Mouse (Mus musculus) hindbrain, embryonic 16.5 days (tissue): ENCODE data around the gene Smyd4. TPM values are rescaled to one million over a fixed set of nuclear protein-coding genes. Genes with fewer than 3 reads are reported as not detected.

Experiments
- ATAC-seq: fragments of 200-750 bp; cut with Nextera tagmentation; 2 replicates; pipeline ENCODE4 v1.8.0; 2017; ENCODE audit warnings: moderate TSS enrichment, moderate library complexity
- H3K27ac ChIP-seq: fragments of 300-500 bp; sonication (generic); 2 replicates; pipeline ENCODE4 v1.5.1; 2014; ENCODE audit warnings: low read depth, mild to moderate bottlenecking, control low read depth, low read length, moderate library complexity
- H3K27me3 ChIP-seq: fragments of 300-500 bp; sonication (generic); replicated peaks from 2 replicates; pipeline ENCODE4 v1.6.1; 2014; ENCODE audit warnings: low read length; ENCODE audit not compliant: control insufficient read depth, insufficient read depth
- H3K36me3 ChIP-seq: fragments of 300-500 bp; sonication (generic); 2 replicates; pipeline ENCODE4 v1.6.1; 2014; ENCODE audit warnings: mild to moderate bottlenecking, low read length, moderate library complexity, mixed read lengths; ENCODE audit not compliant: control insufficient read depth, insufficient read depth
- H3K4me1 ChIP-seq: fragments of 300-500 bp; sonication (generic); 2 replicates; pipeline ENCODE4 v1.6.1; 2014; ENCODE audit warnings: low read depth, low read length; ENCODE audit not compliant: control insufficient read depth, insufficient read depth
- H3K4me2 ChIP-seq: fragments of 300-500 bp; sonication (generic); 2 replicates; pipeline ENCODE4 v1.6.1; 2014; ENCODE audit warnings: mild to moderate bottlenecking, low read length, control low read depth, moderate library complexity
- H3K4me3 ChIP-seq: fragments of 300-500 bp; sonication (generic); 2 replicates; pipeline ENCODE4 v1.5.1; 2014; ENCODE audit warnings: mild to moderate bottlenecking, low read length, control low read depth, moderate library complexity
- H3K9ac ChIP-seq: fragments of 300-500 bp; sonication (generic); 2 replicates; pipeline ENCODE4 v1.6.1; 2014; ENCODE audit warnings: low read depth, mild to moderate bottlenecking, control low read depth, low read length, moderate library complexity
- H3K9me3 ChIP-seq: fragments of 300-500 bp; sonication (generic); 2 replicates; pipeline ENCODE4 v1.6.1; 2014; ENCODE audit warnings: mild to moderate bottlenecking, low read length, moderate library complexity; ENCODE audit not compliant: control insufficient read depth
- WGBS: fragments of 180-500 bp; shearing (Covaris S2); extraction: QIAGEN DNeasy Blood & Tissue Kit; methylation state at CpG from one replicate; pipeline ENCODE4 v1.1.7; 2014; 5-methylcytosine and 5-hydroxymethylcytosine counted together
- polyA plus RNA-seq: library from polyadenylated mRNA; unstranded; fragments of >200 nt; fragmentation: Nextera tagmentation; extraction: Ambion mirVana; gene quantifications from 2 replicates; pipeline ENCODE4 v1.2.1, GENCODE M21; 2015

Smyd4 gene
- polyA plus RNA-seq, 1 experiment from 2014 or later = 18.8 TPM

- H3K9ac ChIP-seq = no peak overlapping the region
- 85% methylated on average over 13 of the region's 13 CpGs for WGBS
- no peaks in the 10 kb centered on the region for H3K27me3 ChIP-seq
- H3K36me3 ChIP-seq = peaks cover 5% of the 10 kb centered on the region
- H3K9me3 ChIP-seq = no peaks in the 10 kb centered on the region
- H3K4me2 ChIP-seq = no peak overlapping the region
- no peaks in the 10 kb centered on the region for H3K4me1 ChIP-seq
- H3K4me3 ChIP-seq = no peak overlapping the region
- H3K27ac ChIP-seq = no peak overlapping the region
- no peak for ATAC-seq
These were observed 90.0 kb downstream of the Smyd4 start for GRCm38 (mm10) chr11:75438194-75438593.

GRCm38 (mm10) chr11:75438804-75439203 is 90.6 kb downstream of the Smyd4 start:
- H3K36me3 ChIP-seq = peaks cover 5% of the 10 kb centered on the region
- no peak overlapping the region for H3K9ac ChIP-seq
- H3K4me1 ChIP-seq = no peaks in the 10 kb centered on the region
- no peak overlapping the region for H3K27ac ChIP-seq
- no peaks in the 10 kb centered on the region for H3K27me3 ChIP-seq
- 91% methylated on average over 3 of the region's 3 CpGs for WGBS
- H3K4me2 ChIP-seq = no peak overlapping the region
- no peak overlapping the region for H3K4me3 ChIP-seq
- ATAC-seq = no peak
- no peaks in the 10 kb centered on the region for H3K9me3 ChIP-seq

- 92% methylated on average over 6 of the region's 6 CpGs for WGBS
- no peaks in the 10 kb centered on the region for H3K4me1 ChIP-seq
- ATAC-seq = no peak
- H3K9ac ChIP-seq = no peak within 1 kb of the TSS
- no peak within 1 kb of the TSS for H3K4me3 ChIP-seq
- H3K4me2 ChIP-seq = no peak within 1 kb of the TSS
- H3K27ac ChIP-seq = no peak within 1 kb of the TSS
- no peaks in the 10 kb centered on the region for H3K9me3 ChIP-seq
- no peaks in the 10 kb centered on the region for H3K27me3 ChIP-seq
- peaks cover 8% of the 10 kb centered on the region for H3K36me3 ChIP-seq
These were observed 91.1 kb downstream of the Smyd4 start, which contains the start of gene Serpinf2 for GRCm38 (mm10) chr11:75439363-75439762. Serpinf2 (minus strand) TSS chr11:75439591.

DNA sequence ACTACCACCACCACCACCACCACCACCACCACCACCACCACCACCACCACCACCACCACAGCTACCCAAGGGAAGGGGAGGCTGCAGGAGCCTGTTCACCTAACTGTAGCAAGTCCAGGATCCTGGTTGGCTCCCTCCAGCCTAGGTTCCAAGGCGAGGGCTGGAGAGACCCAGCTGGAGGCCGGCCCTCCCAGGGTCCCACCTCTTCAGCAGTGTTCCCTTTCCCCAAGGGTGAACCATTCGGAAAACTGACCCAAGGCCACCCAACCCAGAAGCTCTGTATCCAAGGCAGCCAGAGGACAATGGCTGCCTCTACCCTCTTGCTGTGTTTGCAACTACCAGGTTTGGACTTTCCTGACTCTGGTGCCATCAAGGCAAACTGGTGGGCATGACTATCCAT is 91.7 kb downstream of the Smyd4 start:
- Histone ChIP-seq H3K36me3 (peaks cover 8% of the 10 kb centered on the region), H3K9ac (no peak overlapping the region), H3K9me3 (no peaks in the 10 kb centered on the region), H3K4me3 (no peak overlapping the region), H3K4me2 (no peak overlapping the region), H3K27ac (no peak overlapping the region), H3K27me3 (no peaks in the 10 kb centered on the region), H3K4me1 (no peaks in the 10 kb centered on the region)
- no peak for ATAC-seq
- WGBS = 93% methylated on average over 3 of the region's 3 CpGs

- 90% methylated on average over 7 of the region's 7 CpGs for WGBS
- peaks cover 15% of the 10 kb centered on the region for H3K36me3 ChIP-seq
- H3K9ac ChIP-seq = no peak overlapping the region
- H3K27ac ChIP-seq = no peak overlapping the region
- H3K4me1 ChIP-seq = no peaks in the 10 kb centered on the region
- no peak overlapping the region for H3K4me2 ChIP-seq
- no peaks in the 10 kb centered on the region for H3K9me3 ChIP-seq
- ATAC-seq = no peak
- H3K27me3 ChIP-seq = no peaks in the 10 kb centered on the region
- no peak overlapping the region for H3K4me3 ChIP-seq
These were observed 92.8 kb downstream of the Smyd4 start for GRCm38 (mm10) chr11:75441034-75441433.

- no peak overlapping the region for H3K9ac ChIP-seq
- no peaks in the 10 kb centered on the region for H3K27me3 ChIP-seq
- no peak for ATAC-seq
- no peak overlapping the region for H3K4me3 ChIP-seq
- H3K36me3 ChIP-seq = peaks cover 15% of the 10 kb centered on the region
- H3K4me1 ChIP-seq = no peaks in the 10 kb centered on the region
- no peak overlapping the region for H3K4me2 ChIP-seq
- H3K9me3 ChIP-seq = no peaks in the 10 kb centered on the region
- no peak overlapping the region for H3K27ac ChIP-seq
- 65% methylated on average over 16 of the region's 16 CpGs for WGBS
These were observed 93.4 kb downstream of the Smyd4 start for GRCm38 (mm10) chr11:75441601-75442000.

DNA sequence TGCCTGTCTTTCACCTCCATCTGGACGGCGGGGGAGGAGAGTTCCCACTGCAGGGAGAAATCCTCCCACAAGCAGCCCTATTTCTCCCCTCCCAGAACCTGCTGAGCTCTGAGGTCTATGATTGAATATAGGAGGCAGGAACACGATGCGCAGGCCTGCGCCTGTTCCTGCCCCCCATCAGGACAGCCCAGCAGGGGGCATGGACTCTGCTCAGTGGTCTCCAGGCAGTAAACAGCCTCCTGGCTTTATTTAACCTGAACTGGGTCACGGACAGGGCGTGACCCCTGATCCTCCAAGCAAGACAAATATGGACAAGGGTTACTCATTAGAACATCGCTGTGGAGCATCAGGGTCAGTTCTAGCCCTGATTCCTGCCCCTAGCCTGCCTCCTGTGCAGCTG is 95.5 kb downstream of the Smyd4 start:
- no peak overlapping the region for H3K4me2 ChIP-seq
- no peak for ATAC-seq
- 45% methylated on average over 8 of the region's 8 CpGs for WGBS
- H3K4me3 ChIP-seq = no peak overlapping the region
- H3K9me3 ChIP-seq = no peaks in the 10 kb centered on the region
- H3K27me3 ChIP-seq = no peaks in the 10 kb centered on the region
- H3K27ac ChIP-seq = no peak overlapping the region
- no peaks in the 10 kb centered on the region for H3K4me1 ChIP-seq
- H3K9ac ChIP-seq = no peak overlapping the region
- H3K36me3 ChIP-seq = peaks cover 30% of the 10 kb centered on the region

DNA sequence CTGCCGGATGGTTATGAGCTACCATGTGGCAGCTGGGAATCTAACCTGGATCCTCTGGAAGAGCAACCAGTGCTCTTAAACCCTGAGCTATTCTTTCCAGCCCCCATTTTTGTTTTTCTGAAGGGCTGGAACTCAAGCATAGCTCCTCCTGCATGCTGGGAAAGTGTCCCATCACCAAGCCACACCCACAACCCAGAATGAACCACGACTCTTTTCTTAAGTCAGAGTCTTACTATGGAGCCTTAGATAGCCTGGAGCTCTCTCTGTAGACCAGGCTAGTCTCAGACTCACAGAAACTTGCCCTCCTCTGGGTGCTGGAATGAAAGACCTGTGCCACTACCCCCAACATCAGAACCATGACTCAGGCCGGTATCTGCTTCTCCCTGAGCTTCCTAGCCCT is 100.3 kb downstream of the Smyd4 start:
- ATAC-seq = no peak
- Histone ChIP-seq H3K9me3 (no peaks in the 10 kb centered on the region), H3K36me3 (peaks cover 30% of the 10 kb centered on the region), H3K9ac (no peak overlapping the region), H3K27ac (no peak overlapping the region), H3K27me3 (no peaks in the 10 kb centered on the region), H3K4me3 (no peak overlapping the region), H3K4me1 (peaks cover 3% of the 10 kb centered on the region), H3K4me2 (no peak overlapping the region)
- 81% methylated on average over 3 of the region's 3 CpGs for WGBS

GRCm38 (mm10) chr11:75449695-75450094 is 101.5 kb downstream of the Smyd4 start:
- Histone ChIP-seq H3K9ac (no peak overlapping the region), H3K9me3 (no peaks in the 10 kb centered on the region), H3K36me3 (peaks cover 26% of the 10 kb centered on the region), H3K27ac (no peak overlapping the region), H3K27me3 (no peaks in the 10 kb centered on the region), H3K4me2 (no peak overlapping the region), H3K4me1 (peaks cover 9% of the 10 kb centered on the region), H3K4me3 (no peak overlapping the region)
- WGBS = 74% methylated on average over 7 of the region's 7 CpGs
- ATAC-seq = no peak

DNA sequence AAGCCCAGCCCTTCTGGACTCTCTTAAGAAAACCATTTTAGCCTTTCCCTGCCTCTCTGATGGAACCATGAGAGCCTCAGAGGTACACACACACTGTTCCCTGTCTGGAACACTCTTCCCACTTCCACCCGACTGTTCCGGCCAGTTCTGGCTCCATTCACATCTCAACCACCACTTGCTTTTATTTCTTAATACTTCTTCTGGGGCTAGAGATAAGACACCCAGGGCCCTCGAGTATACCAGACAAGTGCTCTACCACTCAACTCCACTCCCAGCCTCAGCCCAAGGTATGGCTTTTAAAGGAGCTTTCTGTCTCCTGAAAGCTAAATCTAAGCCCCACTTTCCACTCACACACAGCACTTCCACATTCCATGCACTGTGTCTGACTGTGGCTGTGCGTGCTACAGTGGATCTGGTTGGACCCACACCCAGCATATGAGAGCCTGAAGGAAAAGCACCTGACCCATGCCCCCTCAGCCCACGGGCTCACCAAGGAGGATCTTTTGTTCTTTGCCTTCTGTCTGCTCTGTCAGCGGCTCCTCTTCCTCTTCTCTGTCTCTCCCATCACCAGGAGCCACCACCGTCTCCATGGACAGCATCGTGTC is 102.2 kb downstream of the Smyd4 start:
- Histone ChIP-seq H3K4me3 (no peak overlapping the region), H3K4me2 (no peak overlapping the region), H3K36me3 (peaks cover 26% of the 10 kb centered on the region), H3K4me1 (peaks cover 15% of the 10 kb centered on the region), H3K27me3 (no peaks in the 10 kb centered on the region), H3K27ac (no peak overlapping the region), H3K9me3 (no peaks in the 10 kb centered on the region), H3K9ac (no peak overlapping the region)
- ATAC-seq = no peak
- 84% methylated on average over 8 of the region's 8 CpGs for WGBS
